22 mouse cellular contexts compared by ENCODE assay signal in the genomic region with DNA sequence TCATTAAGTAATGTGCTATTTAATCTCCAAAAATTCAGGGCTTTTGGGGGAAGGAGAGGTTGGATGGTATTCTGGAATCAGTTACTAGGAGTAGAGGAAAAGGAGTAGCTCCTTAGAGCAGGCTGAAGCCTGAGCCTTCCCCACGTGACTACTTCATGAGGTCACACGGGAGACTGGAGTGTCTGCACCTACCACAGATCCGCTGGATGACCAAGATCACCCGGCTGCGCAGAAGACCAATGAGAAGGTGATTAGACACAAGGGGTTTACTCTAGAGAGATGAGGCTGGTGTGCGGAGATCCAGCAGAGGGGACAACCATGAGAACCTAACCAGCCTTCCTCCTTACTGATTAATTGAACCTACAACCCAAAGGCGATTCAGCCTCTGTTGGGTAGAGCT.
"Had no signal": no experiment of that assay in that cellular context is flagged by ENCODE, and none has a peak within 500 bp of the region (broad histone marks: within the 10 kb centered on the region; RNA-seq: fewer than 3 reads in every experiment).

No protein-coding gene starts in this region.

- H3K27ac ChIP-seq: heart, adult 2 months; heart, embryonic 10.5 days; hindbrain, embryonic 10.5 days; hindbrain, embryonic 12.5 days; hindbrain, embryonic 14.5 days; intestine, embryonic 15.5 days; limb, embryonic 13.5 days; limb, embryonic 15.5 days; liver, embryonic 12.5 days; liver, embryonic 14.5 days had no signal

- DNase-seq: gastrocnemius, postnatal 14 days; heart, adult 2 months; heart, postnatal 10 days; heart, postnatal 4 days; kidney, adult 18-20 months; kidney, adult 8-10 months; kidney, postnatal 10 days; kidney, postnatal 25 days; kidney, postnatal 4 days; layer of hippocampus, adult 9-11 months; layer of hippocampus, postnatal 36 days; left cerebral cortex, postnatal 4 days had no signal

- H3K4me3 ChIP-seq: heart, adult 2 months; heart, embryonic 10.5 days; heart, embryonic 12.5 days; hindbrain, embryonic 10.5 days; hindbrain, embryonic 12.5 days; intestine, embryonic 15.5 days; limb, embryonic 13.5 days; limb, embryonic 15.5 days; liver, embryonic 12.5 days had no signal

- H3K27me3 ChIP-seq: heart, embryonic 12.5 days; hindbrain, embryonic 12.5 days; intestine, embryonic 15.5 days; limb, embryonic 13.5 days; limb, embryonic 15.5 days; liver, embryonic 12.5 days had no signal

- H3K4me1 ChIP-seq: heart, embryonic 12.5 days; intestine, embryonic 15.5 days had no signal

- H3K36me3 ChIP-seq: heart, embryonic 10.5 days; heart, embryonic 12.5 days; hindbrain, embryonic 10.5 days; hindbrain, embryonic 12.5 days; intestine, embryonic 15.5 days; limb, embryonic 13.5 days; limb, embryonic 15.5 days; liver, embryonic 12.5 days had no signal
